Mouse (Mus musculus) adrenal gland, adult 8-10 months (tissue): Measurements from ENCODE around the gene Polg. TPM values are rescaled to one million over a fixed set of nuclear protein-coding genes. Genes with fewer than 3 reads are reported as not detected.
A peak's percentile ranks its signal among the peaks of the same experiment; 100 is the strongest.

ENCODE experiments used
- DNase-seq: peaks from one replicate; pipeline ENCODE4 v3.0.0; 2022
- total RNA-seq, 4 experiments: library from RNA; stranded (reverse); gene quantifications; 2 replicates each; pipeline ENCODE4 v1.2.4; 2022

Polg gene
- total RNA-seq, 4 experiments from 2014 or later, result 73.6 to 86.6 (median 84.0) TPM

GRCm38 (mm10) chr7:79502152-79503102 is 36.3 kb upstream of the Polg start:
- DNase-seq, result no peak

GRCm38 (mm10) chr7:79501581-79502031 is 35.4 kb upstream of the Polg start:
- DNase-seq, result no peak

- DNase-seq, result no peak
Measured at GRCm38 (mm10) chr7:79500681-79501306, 34.6 kb upstream of the Polg start.

- DNase-seq, result no peak
Measured at GRCm38 (mm10) chr7:79499596-79500570, 33.7 kb upstream of the Polg start.

GRCm38 (mm10) chr7:79498965-79499595 is 32.9 kb upstream of the Polg start:
- DNase-seq, result peak; percentile 16

- DNase-seq, result no peak
Measured at GRCm38 (mm10) chr7:79498356-79498755, 32.2 kb upstream of the Polg start.

- DNase-seq, result no peak
Measured at GRCm38 (mm10) chr7:79497701-79498115, 31.5 kb upstream of the Polg start.

- DNase-seq, result no peak
Measured at GRCm38 (mm10) chr7:79496816-79497328, 30.7 kb upstream of the Polg start.

- DNase-seq, result peak; percentile 61
Measured at GRCm38 (mm10) chr7:79495988-79496815, 30.0 kb upstream of the Polg start.

GRCm38 (mm10) chr7:79493915-79494314 is 27.8 kb upstream of the Polg start:
- DNase-seq, result no peak

GRCm38 (mm10) chr7:79486528-79486927 is 20.4 kb upstream of the Polg start:
- no peak for DNase-seq

GRCm38 (mm10) chr7:79474831-79475399 is 8.8 kb upstream of the Polg start:
- no peak for DNase-seq

GRCm38 (mm10) chr7:79473496-79474194 is 7.5 kb upstream of the Polg start:
- no peak for DNase-seq

- no peak for DNase-seq
Measured at GRCm38 (mm10) chr7:79472792-79473191, 6.6 kb upstream of the Polg start.

- no peak for DNase-seq
Measured at GRCm38 (mm10) chr7:79471436-79471835, 5.3 kb upstream of the Polg start.

- no peak for DNase-seq
Measured at GRCm38 (mm10) chr7:79470718-79471117, 4.6 kb upstream of the Polg start.

- DNase-seq, result no peak
Measured at GRCm38 (mm10) chr7:79469766-79470165, 3.6 kb upstream of the Polg start.

- DNase-seq, result no peak
Measured at GRCm38 (mm10) chr7:79468994-79469393, 2.8 kb upstream of the Polg start.

- DNase-seq, result no peak
Measured at GRCm38 (mm10) chr7:79467951-79468350, 1.8 kb upstream of the Polg start.
